Mouse (Mus musculus): Measurements from ENCODE around the gene Icam5. TPM values are rescaled to one million over a fixed set of nuclear protein-coding genes. Genes with fewer than 3 reads are reported as not detected.
"Not testable (repeated sequence)": the region's sequence is repeated elsewhere in the genome, so short reads cannot be mapped to it uniquely, and the experiment has no call there.

Gene Icam5
- polyA plus RNA-seq, 1 experiment from 2014 or later, result 0.14 TPM

DNA sequence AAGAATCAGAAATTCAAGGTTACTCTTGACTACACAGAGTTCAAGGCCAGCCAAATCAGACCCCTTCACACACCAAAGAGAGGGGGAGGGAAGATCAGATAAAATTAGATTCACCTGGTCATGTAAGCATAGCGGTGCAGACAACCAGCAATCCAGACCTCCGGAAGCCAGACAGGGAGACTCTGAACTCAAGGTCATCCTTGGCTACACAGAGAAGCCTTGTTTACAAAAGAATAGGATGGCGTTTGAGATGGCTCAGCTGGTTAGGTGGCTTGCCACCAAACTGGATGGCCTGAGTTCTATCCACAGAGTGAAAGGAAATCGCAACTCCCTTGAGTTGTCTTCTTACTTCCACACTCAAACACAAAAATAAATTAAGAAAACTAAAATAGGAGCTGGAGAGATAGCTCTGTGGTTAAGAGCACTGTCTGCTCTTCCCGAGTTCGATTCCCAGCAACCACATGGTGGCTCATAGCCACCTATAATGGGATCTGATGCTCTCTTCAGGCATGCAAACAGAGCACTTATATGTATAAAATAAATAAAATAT lies 30.1 kb upstream of the Icam5 start:
- H3K4me3 ChIP-seq, result no peak overlapping the region
- H3K4me1 ChIP-seq, result peaks cover 6% of the 10 kb centered on the region; the same call in 1 of the 2 replicates
- H3K27me3 ChIP-seq (replicated peaks), result no peaks in the 10 kb centered on the region
- peak overlapping the region; percentile 90; the same call in 1 of the 2 replicates for H3K4me2 ChIP-seq (replicated peaks)
- WGBS, result 73% methylated on average over 6 of the region's 6 CpGs
- peaks cover 18% of the 10 kb centered on the region for H3K36me3 ChIP-seq
- no peaks in the 10 kb centered on the region for H3K9me3 ChIP-seq
- H3K27ac ChIP-seq, result no peak overlapping the region
- ATAC-seq (ENCODE audit: low FRiP score, low read depth), result no peak
- no peak overlapping the region for H3K9ac ChIP-seq

DNA sequence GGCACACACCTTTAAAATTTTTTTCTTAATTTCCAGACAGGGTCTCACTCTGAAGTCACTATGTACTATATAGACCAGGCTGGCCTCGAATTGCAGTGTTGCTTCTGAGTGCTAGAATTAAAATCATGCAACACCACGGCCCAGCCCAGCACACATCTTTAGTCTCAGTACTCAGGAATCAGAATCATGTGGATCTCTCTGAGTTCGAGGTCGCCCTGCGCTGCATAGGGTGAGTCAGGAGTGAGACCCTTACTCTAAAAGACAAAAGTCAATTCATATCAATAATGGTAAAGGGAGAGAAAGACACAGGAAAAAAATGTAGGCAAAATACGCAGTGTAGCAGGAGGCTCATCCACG lies 29.6 kb upstream of the Icam5 start:
- WGBS, result 12% methylated on average over 7 of the region's 7 CpGs
- H3K4me2 ChIP-seq (replicated peaks), result peak overlapping the region; percentile 90
- no peaks in the 10 kb centered on the region for H3K9me3 ChIP-seq
- peaks cover 6% of the 10 kb centered on the region; the same call in 1 of the 2 replicates for H3K4me1 ChIP-seq
- H3K27me3 ChIP-seq (replicated peaks), result no peaks in the 10 kb centered on the region
- 0 out of 2 replicates have a peak overlapping the region, but pooled peaks have one; percentile 20 for H3K27ac ChIP-seq
- peaks cover 23% of the 10 kb centered on the region for H3K36me3 ChIP-seq
- peak overlapping the region; percentile 77 for H3K9ac ChIP-seq
- peak overlapping the region; percentile 76 for H3K4me3 ChIP-seq
- ATAC-seq (ENCODE audit: low FRiP score, low read depth), result peak; percentile 60; the same call in 1 of the 2 replicates

- H3K27me3 ChIP-seq (replicated peaks), result no peaks in the 10 kb centered on the region
- peaks cover 29% of the 10 kb centered on the region for H3K36me3 ChIP-seq
- H3K9me3 ChIP-seq, result no peaks in the 10 kb centered on the region
- peak; percentile 90 for ATAC-seq (ENCODE audit: low FRiP score, low read depth)
- under 1% methylated on average over 72 of the region's 72 CpGs for WGBS
- peak within 1 kb of the TSS; percentile 76 for H3K4me3 ChIP-seq
- peak within 1 kb of the TSS; percentile 90 for H3K4me2 ChIP-seq (replicated peaks)
- H3K9ac ChIP-seq, result peak within 1 kb of the TSS; percentile 77
- 0 out of 2 replicates have a peak within 1 kb of the TSS, but pooled peaks have one; percentile 37 for H3K27ac ChIP-seq
- H3K4me1 ChIP-seq, result peaks cover 6% of the 10 kb centered on the region; the same call in 1 of the 2 replicates
Observed at GRCm38 (mm10) chr9:21002627-21003551, 29.0 kb upstream of the Icam5 start, which contains the start of gene Mrpl4. Gene Mrpl4, plus strand, starts transcription at chr9:21002738.

- no peak overlapping the region for H3K4me3 ChIP-seq
- no peak overlapping the region for H3K4me2 ChIP-seq (replicated peaks)
- peaks cover 46% of the 10 kb centered on the region for H3K36me3 ChIP-seq
- 92% methylated on average over 10 of the region's 10 CpGs for WGBS
- no peaks in the 10 kb centered on the region for H3K9me3 ChIP-seq
- H3K9ac ChIP-seq, result no peak overlapping the region
- 0 out of 2 replicates have a peak, but pooled peaks cover 4% of the 10 kb centered on the region for H3K27me3 ChIP-seq (replicated peaks)
- no peak for ATAC-seq (ENCODE audit: low FRiP score, low read depth)
- peaks cover 6% of the 10 kb centered on the region; the same call in 1 of the 2 replicates for H3K4me1 ChIP-seq
- no peak overlapping the region for H3K27ac ChIP-seq
Observed at GRCm38 (mm10) chr9:21007313-21007952, 24.4 kb upstream of the Icam5 start.

DNA sequence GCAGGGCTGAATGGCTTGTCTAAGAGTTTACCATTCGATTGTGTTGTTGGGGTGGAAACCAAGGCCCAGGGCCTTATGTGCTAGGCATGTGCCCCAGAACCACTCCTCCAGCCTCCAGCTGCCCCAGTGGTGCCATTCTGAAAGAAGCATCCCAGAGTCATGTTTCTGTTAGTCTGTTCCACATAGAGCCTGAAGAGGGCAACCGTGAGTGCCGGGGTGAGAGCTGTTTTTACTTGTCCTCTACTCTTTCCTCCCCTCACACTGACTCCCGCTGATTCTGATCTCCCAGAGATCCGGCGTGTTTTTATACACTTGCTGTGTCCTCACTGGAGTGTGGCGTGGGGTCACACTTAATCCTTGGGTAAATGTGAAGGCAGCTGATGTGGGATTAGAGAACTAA lies 23.9 kb upstream of the Icam5 start:
- no peak overlapping the region for H3K4me2 ChIP-seq (replicated peaks)
- no peak overlapping the region for H3K27ac ChIP-seq
- H3K36me3 ChIP-seq, result peaks cover 46% of the 10 kb centered on the region
- no peak for ATAC-seq (ENCODE audit: low FRiP score, low read depth)
- no peaks in the 10 kb centered on the region for H3K9me3 ChIP-seq
- 0 out of 2 replicates have a peak, but pooled peaks cover 9% of the 10 kb centered on the region for H3K27me3 ChIP-seq (replicated peaks)
- H3K9ac ChIP-seq, result no peak overlapping the region
- no peak overlapping the region for H3K4me3 ChIP-seq
- 86% methylated on average over 7 of the region's 7 CpGs for WGBS
- peaks cover 6% of the 10 kb centered on the region; the same call in 1 of the 2 replicates for H3K4me1 ChIP-seq

GRCm38 (mm10) chr9:21010362-21010761 lies 21.5 kb upstream of the Icam5 start:
- Histone ChIP-seq H3K36me3 (peaks cover 40% of the 10 kb centered on the region), H3K9me3 (no peaks in the 10 kb centered on the region), H3K4me2 (replicated peaks) (no peak overlapping the region), H3K27ac (no peak overlapping the region), H3K4me3 (no peak overlapping the region), H3K4me1 (0 out of 2 replicates have a peak, but pooled peaks cover 7% of the 10 kb centered on the region), H3K9ac (no peak overlapping the region), H3K27me3 (replicated peaks) (peaks cover 28% of the 10 kb centered on the region)
- 65% methylated on average over 2 of the region's 2 CpGs for WGBS
- no peak for ATAC-seq (ENCODE audit: low FRiP score, low read depth)

DNA sequence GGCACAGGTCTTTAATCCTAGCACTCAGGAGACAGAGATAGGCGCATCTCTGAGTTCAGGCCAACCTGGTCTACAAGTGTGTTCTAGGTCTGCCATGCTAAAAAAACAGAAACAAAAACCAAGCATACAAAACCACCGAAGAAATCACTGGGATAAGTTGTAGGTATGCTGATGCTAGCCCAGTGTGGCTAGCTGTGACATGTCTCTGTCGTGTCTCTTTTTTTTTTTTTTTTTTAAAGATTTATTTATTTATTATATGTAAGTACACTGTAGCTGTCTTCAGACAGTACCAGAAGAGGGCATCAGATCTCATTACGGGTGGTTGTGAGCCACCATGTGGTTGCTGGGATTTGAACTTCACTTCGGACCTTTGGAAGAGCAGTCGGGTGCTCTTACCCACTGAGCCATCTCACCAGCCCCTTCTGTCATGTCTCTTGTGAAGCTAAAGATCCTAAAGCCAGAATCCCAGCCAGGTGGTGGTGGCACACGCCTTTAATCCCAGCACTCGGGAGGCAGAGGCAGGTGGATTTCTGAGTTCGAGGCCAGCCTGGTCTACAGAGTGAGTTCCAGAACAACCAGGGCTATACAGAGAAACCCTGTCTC lies 20.8 kb upstream of the Icam5 start:
- WGBS, result 77% methylated on average over 9 of the region's 9 CpGs
- ATAC-seq (ENCODE audit: low FRiP score, low read depth), result not testable (repeated sequence)

DNA sequence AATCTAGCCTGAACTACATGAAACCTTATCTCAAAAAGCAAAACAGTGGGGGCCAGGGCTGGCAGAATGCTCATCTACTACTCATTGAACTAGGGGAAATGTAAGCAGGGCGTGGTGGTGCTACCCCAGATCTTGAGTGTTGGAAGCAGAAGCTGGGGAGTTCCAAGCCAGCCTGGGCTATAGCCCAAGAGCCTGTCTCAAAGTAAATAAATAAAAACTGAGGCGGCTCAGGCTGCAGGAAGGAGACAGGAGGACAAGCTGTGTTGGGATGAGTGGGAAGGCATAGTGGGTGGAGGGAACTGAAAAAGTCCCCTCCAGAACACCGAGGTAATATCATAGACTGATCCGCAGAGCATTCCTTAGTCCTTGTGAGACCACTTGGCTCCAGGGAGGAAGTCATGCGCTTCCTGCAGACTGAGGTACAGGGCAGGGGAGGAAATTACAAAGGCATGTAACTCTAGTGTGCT lies 20.0 kb upstream of the Icam5 start:
- Histone ChIP-seq H3K4me3 (no peak overlapping the region), H3K4me2 (replicated peaks) (no peak overlapping the region), H3K27me3 (replicated peaks) (peaks cover 43% of the 10 kb centered on the region), H3K9ac (no peak overlapping the region), H3K27ac (no peak overlapping the region), H3K36me3 (peaks cover 26% of the 10 kb centered on the region), H3K4me1 (peaks cover 14% of the 10 kb centered on the region; the same call in 1 of the 2 replicates), H3K9me3 (no peaks in the 10 kb centered on the region)
- ATAC-seq (ENCODE audit: low FRiP score, low read depth), result no peak
- 66% methylated on average over 5 of the region's 5 CpGs for WGBS

More for the DNA sequence above, 20.8 kb upstream of the Icam5 start:
- Histone ChIP-seq H3K27me3 (replicated peaks) (peaks cover 34% of the 10 kb centered on the region), H3K4me1 (0 out of 2 replicates have a peak, but pooled peaks cover 14% of the 10 kb centered on the region), H3K36me3 (peaks cover 33% of the 10 kb centered on the region)
- H3K9me3 ChIP-seq; H3K4me2 ChIP-seq (replicated peaks); H3K9ac ChIP-seq; H3K4me3 ChIP-seq; H3K27ac ChIP-seq: not testable (repeated sequence)

- Histone ChIP-seq H3K9ac (no peak overlapping the region), H3K4me2 (replicated peaks) (no peak overlapping the region), H3K27ac (no peak overlapping the region), H3K36me3 (peaks cover 22% of the 10 kb centered on the region), H3K4me3 (no peak overlapping the region), H3K9me3 (no peaks in the 10 kb centered on the region), H3K27me3 (replicated peaks) (peaks cover 48% of the 10 kb centered on the region), H3K4me1 (peaks cover 14% of the 10 kb centered on the region; the same call in 1 of the 2 replicates)
- ATAC-seq (ENCODE audit: low FRiP score, low read depth), result no peak
- WGBS, result 46% methylated on average over 1 of the region's 1 CpGs
Observed at GRCm38 (mm10) chr9:21012368-21012767, 19.5 kb upstream of the Icam5 start.

DNA sequence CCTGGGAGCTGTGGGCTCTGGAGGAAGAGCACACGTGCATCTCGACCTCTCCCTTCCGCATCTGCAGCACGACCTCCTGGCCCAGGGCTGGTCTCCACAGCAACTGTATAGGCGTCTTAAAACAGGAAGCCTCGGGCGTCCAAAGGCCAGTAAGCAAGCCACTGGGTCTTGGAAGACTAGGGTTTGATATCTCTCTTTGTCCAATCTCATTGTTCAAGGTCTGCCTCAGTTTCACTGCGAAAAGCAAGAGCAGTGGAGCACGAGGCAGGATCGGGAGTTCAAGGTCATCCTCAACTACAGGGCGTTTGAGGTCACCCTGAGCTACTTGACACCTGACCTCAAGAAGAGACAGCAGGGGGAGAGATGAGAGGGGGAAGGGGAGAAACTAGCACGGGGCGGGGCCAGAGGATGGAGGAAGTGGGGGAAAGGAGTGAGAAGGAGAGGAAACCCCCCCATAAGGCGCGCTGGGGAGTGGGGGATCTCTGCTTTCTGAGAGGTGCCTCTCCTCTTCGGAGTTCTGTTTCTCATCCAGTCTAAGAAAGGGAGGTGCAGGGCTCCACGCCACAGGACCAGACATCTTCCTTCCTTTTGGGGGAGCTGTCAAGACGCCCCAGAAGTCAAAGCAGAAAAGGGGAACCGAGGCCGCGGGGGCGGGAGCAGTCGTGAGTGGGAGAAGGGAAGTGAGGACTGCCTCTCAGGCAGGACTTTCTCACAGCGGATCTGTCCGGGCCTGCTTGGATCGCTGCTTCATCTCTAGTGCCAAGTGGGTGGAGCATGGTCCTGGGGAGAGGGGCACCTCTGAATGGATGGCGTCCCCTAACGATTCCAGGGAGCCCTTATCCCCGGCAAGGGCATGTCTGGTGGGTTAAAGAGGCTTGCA lies 16.9 kb upstream of the Icam5 start:
- no peak overlapping the region; the same call in 1 of the 2 replicates for H3K4me3 ChIP-seq
- H3K9ac ChIP-seq, result no peak overlapping the region
- peak overlapping the region; percentile 45 for H3K4me2 ChIP-seq (replicated peaks)
- no peak for ATAC-seq (ENCODE audit: low FRiP score, low read depth)
- no peak overlapping the region for H3K27ac ChIP-seq
- 2% methylated on average over 26 of the region's 29 CpGs for WGBS
- peaks cover 62% of the 10 kb centered on the region for H3K27me3 ChIP-seq (replicated peaks)
- H3K9me3 ChIP-seq, result no peaks in the 10 kb centered on the region
- H3K4me1 ChIP-seq, result peaks cover 14% of the 10 kb centered on the region; the same call in 1 of the 2 replicates
- H3K36me3 ChIP-seq, result no peaks in the 10 kb centered on the region
